Mouse (Mus musculus) myocyte (in vitro differentiated cells): ENCODE results near the gene Asb5. TPM values are rescaled to one million over a fixed set of nuclear protein-coding genes. Genes with fewer than 3 reads are reported as not detected.

Experiments used
- H3K27me3 ChIP-seq: one replicate; pipeline ENCODE4 v1.6.1; 2011; ENCODE audit not compliant: control insufficient read depth, insufficient read depth, insufficient read length
- H3K36me3 ChIP-seq: one replicate; pipeline ENCODE4 v1.6.1; 2011; ENCODE audit not compliant: control insufficient read depth, insufficient read depth
- H3K4me2 ChIP-seq: one replicate; pipeline ENCODE4 v1.6.1; 2011; ENCODE audit warnings: low read depth, control low read depth
- H3K4me3 ChIP-seq: one replicate; pipeline ENCODE4 v1.5.1; 2011; ENCODE audit warnings: mild to moderate bottlenecking, control low read depth, moderate library complexity
- H3K79me2 ChIP-seq: one replicate; pipeline ENCODE4 v1.6.1; 2011; ENCODE audit not compliant: control insufficient read depth, insufficient read depth
- H3ac ChIP-seq: one replicate; pipeline ENCODE4 v1.6.1; 2011; ENCODE audit not compliant: control insufficient read depth, insufficient read length
- CEBPB ChIP-seq: IDR thresholded peaks from 2 replicates; pipeline ENCODE4 v1.6.1; 2011; ENCODE audit warnings: mild to moderate bottlenecking, moderate library complexity; ENCODE audit not compliant: poor library complexity, insufficient read depth, severe bottlenecking
- E2F4 ChIP-seq: IDR thresholded peaks from one replicate; pipeline ENCODE4 v1.6.1; 2011; ENCODE audit warnings: mild to moderate bottlenecking, control low read depth, moderate library complexity; ENCODE audit not compliant: insufficient read depth
- MAX ChIP-seq: IDR thresholded peaks from one replicate; pipeline ENCODE4 v1.6.1; 2011; ENCODE audit warnings: low read depth, mild to moderate bottlenecking, control low read depth
- MYOD1 ChIP-seq, 3 experiments: IDR thresholded peaks; one replicate each; pipeline ENCODE4 v1.6.1; 2011; ENCODE audit warnings: control low read depth in 2 of 3, low read depth in 2 of 3, mild to moderate bottlenecking in 2 of 3, moderate library complexity in 1 of 3; ENCODE audit not compliant: insufficient read length in 2 of 3, control insufficient read depth in 1 of 3
- MYOG ChIP-seq, 3 experiments: IDR thresholded peaks; one replicate each; pipeline ENCODE4 v1.6.1; 2011; ENCODE audit warnings: control low read depth in 2 of 3, low read depth in 2 of 3, mild to moderate bottlenecking in 2 of 3; ENCODE audit not compliant: insufficient read length in 2 of 3, control insufficient read depth in 1 of 3, insufficient read depth in 1 of 3
- POLR2A ChIP-seq: IDR thresholded peaks from one replicate; pipeline ENCODE4 v1.6.1; 2011; ENCODE audit warnings: low read depth, mild to moderate bottlenecking, control low read depth, moderate library complexity; ENCODE audit not compliant: insufficient read length
- POLR2AphosphoS2 ChIP-seq: IDR thresholded peaks from one replicate; pipeline ENCODE4 v1.6.1; 2011; ENCODE audit warnings: low read depth, control low read depth; ENCODE audit not compliant: insufficient read length
- REST ChIP-seq: IDR thresholded peaks from one replicate; pipeline ENCODE4 v1.6.1; 2011; ENCODE audit warnings: mild to moderate bottlenecking, control low read depth, moderate library complexity; ENCODE audit not compliant: insufficient read depth, insufficient read length
- SRF ChIP-seq: IDR thresholded peaks from one replicate; pipeline ENCODE4 v1.6.1; 2011; ENCODE audit warnings: low read depth; ENCODE audit not compliant: control insufficient read depth, insufficient read length
- TCF12 ChIP-seq: IDR thresholded peaks from one replicate; pipeline ENCODE4 v1.6.1; 2011; ENCODE audit warnings: mild to moderate bottlenecking, control low read depth; ENCODE audit not compliant: poor library complexity, insufficient read depth, severe bottlenecking
- TCF3 ChIP-seq: IDR thresholded peaks from one replicate; pipeline ENCODE4 v1.6.1; 2011; ENCODE audit warnings: low read depth, control low read depth; ENCODE audit not compliant: insufficient read length
- USF1 ChIP-seq: IDR thresholded peaks from one replicate; pipeline ENCODE4 v1.6.1; 2011; ENCODE audit warnings: low read depth, mild to moderate bottlenecking, control low read depth, moderate library complexity
- polyA plus RNA-seq: library from polyadenylated mRNA; unstranded; fragments of >200 nt; fragmentation: generic; extraction: Trizol; gene quantifications from one replicate; pipeline ENCODE4 v1.2.1, GENCODE M21; 2012; ENCODE audit warnings: missing spikeins

Asb5 gene
- polyA plus RNA-seq, 1 experiment = 144 TPM

DNA sequence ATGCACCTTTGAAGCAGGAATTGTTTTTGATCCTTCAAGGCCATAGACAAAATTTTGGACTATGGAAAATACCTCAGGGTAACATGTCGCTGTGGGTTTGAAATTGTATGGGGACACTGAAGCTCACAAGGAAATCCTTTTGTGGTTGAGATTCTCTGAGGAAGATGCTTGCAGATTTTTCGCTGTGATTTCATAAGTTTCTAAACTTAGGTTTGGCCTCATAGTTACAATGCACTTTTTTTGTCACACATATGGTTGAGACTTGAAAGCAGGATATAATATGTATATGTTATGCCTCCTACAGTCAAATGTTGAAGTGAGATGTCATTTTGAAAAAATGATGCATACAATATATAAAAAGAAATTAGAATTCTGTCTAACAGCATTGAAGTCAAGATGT, 25.5 kb downstream of the Asb5 start:
- H3K79me2 ChIP-seq = peaks cover 92% of the 10 kb centered on the region

DNA sequence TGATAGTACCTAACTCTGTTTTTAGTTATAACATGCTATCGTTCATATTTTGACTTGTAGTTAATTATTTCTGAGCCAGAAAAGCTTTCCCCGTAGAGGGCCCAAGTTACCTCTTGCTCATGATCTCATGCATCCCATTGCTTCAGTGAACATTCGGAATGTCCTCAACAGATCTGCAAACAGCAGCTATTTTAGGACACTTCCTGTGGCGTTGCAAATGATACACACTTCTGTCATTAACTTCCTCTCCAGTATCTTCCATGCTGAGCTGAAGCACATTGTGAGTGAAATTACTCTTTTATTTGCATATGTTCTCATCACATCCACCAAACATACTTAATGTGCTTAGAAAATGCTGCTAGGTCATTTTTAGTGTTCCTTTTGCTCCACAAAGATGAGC, 32.8 kb downstream of the Asb5 start:
- Histone ChIP-seq H3K4me3 (no peak overlapping the region), H3K36me3 (peaks cover 32% of the 10 kb centered on the region), H3ac (no peak overlapping the region), H3K27me3 (no peaks in the 10 kb centered on the region), H3K79me2 (peaks cover 96% of the 10 kb centered on the region), H3K4me2 (no peak overlapping the region)
- TF ChIP-seq SRF (no peak), TCF3 (no peak), POLR2A (no peak), E2F4 (no peak), MYOD1 (IDR thresholded peaks at IDR 0.05; ENCODE audit: control insufficient read depth in 1 of 3, insufficient read length in 2 of 3, low read depth in 2 of 3) (no peak), POLR2AphosphoS2 (no peak), USF1 (no peak), TCF12 (no peak), MAX (no peak), CEBPB (no peak)

More for the DNA sequence above, 25.5 kb downstream of the Asb5 start:
- H3ac ChIP-seq = no peak overlapping the region
- H3K27me3 ChIP-seq = no peaks in the 10 kb centered on the region
- TF ChIP-seq POLR2A (no peak), CEBPB (0 out of 2 replicates have a peak, but pooled peaks have one; percentile 32), TCF3 (no peak)
- peak overlapping the region; percentile 88 for H3K4me2 ChIP-seq
- peaks cover 13% of the 10 kb centered on the region for H3K36me3 ChIP-seq
- no peak overlapping the region for H3K4me3 ChIP-seq

DNA sequence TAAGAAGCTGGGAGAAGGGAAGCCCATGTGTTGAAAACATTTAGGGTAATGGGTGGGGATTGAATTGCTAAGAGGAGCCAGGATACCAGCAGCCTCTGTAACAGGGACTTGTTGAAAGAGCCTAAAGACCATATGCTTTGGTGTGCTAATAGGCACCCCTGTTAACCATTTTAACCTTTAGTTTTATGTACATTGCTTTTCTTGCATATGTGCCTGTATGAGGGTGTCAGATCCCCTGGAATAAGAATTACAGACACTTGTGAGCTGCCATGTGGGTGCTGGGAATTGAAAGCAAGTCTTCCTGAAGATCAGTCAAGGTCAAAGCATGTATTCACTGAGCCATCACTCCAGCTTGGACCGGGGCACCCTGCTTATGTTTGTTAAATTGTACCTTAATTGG, 35.8 kb downstream of the Asb5 start:
- Histone ChIP-seq H3ac (no peak overlapping the region), H3K4me3 (no peak overlapping the region), H3K79me2 (peaks cover 100% of the 10 kb centered on the region), H3K36me3 (peaks cover 26% of the 10 kb centered on the region), H3K4me2 (no peak overlapping the region), H3K27me3 (no peaks in the 10 kb centered on the region)
- no peak for TF ChIP-seq TCF3
- TF ChIP-seq CEBPB = no peak
- no peak for TF ChIP-seq REST
- TF ChIP-seq POLR2A = no peak
- no peak for TF ChIP-seq MAX

DNA sequence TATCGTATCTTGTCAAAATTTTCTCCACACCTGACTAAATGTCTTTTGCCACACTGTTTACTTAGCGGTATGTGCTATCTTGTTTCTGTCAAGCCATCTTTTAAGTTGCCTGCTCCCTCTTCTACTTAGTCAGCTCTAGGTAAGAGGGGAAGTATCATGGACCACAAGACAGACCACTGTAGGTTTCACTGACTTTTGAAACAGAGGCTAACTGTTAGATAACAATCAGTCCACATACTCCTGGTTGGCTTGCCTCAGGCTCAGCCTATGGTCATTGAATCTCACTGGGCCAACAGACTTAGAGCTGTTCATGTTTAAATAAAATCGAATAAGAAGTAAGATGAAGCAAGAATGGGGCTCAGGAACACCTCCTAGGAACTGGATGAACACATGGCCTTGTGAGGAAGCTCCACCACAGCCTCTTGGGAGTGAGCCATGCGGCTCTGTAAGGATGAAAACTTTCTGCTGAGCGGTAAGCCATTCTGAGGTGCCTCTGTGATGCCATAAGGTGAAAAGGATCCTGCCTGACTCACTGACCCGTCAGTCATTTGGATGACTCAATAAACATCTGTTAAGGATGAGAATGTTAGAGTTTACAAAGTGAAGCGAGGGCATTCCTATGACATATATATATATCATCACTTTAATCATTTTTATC, 36.4 kb downstream of the Asb5 start:
- TF ChIP-seq POLR2A (no peak), SRF (no peak), TCF3 (no peak), TCF12 (no peak), MYOD1 (IDR thresholded peaks at IDR 0.05; ENCODE audit: control insufficient read depth in 1 of 3, insufficient read length in 2 of 3, low read depth in 2 of 3) (no peak), REST (no peak), MAX (no peak), E2F4 (no peak), MYOG (IDR thresholded peaks at IDR 0.05; ENCODE audit: control insufficient read depth in 1 of 3, insufficient read depth in 1 of 3, insufficient read length in 2 of 3, low read depth in 2 of 3) (no peak), CEBPB (no peak)
- H3K79me2 ChIP-seq = peaks cover 100% of the 10 kb centered on the region
- no peak overlapping the region for H3ac ChIP-seq
- H3K27me3 ChIP-seq = no peaks in the 10 kb centered on the region
- peaks cover 26% of the 10 kb centered on the region for H3K36me3 ChIP-seq
- no peak overlapping the region for H3K4me3 ChIP-seq
- H3K4me2 ChIP-seq = no peak overlapping the region

DNA sequence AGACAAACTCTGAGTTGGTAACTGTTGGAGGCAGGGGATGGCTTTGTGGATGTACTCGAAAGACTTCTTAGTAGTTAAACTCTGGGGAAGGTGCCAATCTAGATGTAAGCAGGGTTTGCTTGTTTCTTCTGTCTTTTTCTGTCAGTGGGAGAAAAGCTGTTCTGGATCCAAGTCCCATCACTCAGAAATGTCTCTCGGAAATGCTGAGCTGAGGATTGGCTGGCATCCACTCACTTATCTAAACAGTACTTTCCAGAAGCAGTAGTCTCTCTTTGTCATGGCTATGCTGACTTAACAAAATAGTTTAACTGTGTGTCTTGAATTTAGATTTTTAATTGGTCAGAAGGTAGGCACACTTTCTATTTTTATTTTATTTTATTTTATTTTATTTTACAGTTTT, 37.8 kb downstream of the Asb5 start:
- TF ChIP-seq SRF = no peak
- TF ChIP-seq REST = no peak
- no peak for TF ChIP-seq MAX
- no peak for TF ChIP-seq POLR2A
- TF ChIP-seq POLR2AphosphoS2 = no peak
- no peak for TF ChIP-seq USF1
- no peak for TF ChIP-seq MYOD1 (IDR thresholded peaks at IDR 0.05; ENCODE audit: control insufficient read depth in 1 of 3, insufficient read length in 2 of 3, low read depth in 2 of 3)
- TF ChIP-seq CEBPB = no peak
- no peak for TF ChIP-seq TCF12
- no peak for TF ChIP-seq E2F4
- no peak for TF ChIP-seq MYOG (IDR thresholded peaks at IDR 0.05; ENCODE audit: control insufficient read depth in 1 of 3, insufficient read depth in 1 of 3, insufficient read length in 2 of 3, low read depth in 2 of 3)
- H3K4me3 ChIP-seq = no peak overlapping the region

More for the DNA sequence above, 37.8 kb downstream of the Asb5 start:
- Histone ChIP-seq H3ac (no peak overlapping the region), H3K36me3 (peaks cover 22% of the 10 kb centered on the region), H3K4me2 (no peak overlapping the region), H3K27me3 (no peaks in the 10 kb centered on the region), H3K79me2 (peaks cover 100% of the 10 kb centered on the region)
